Mouse (Mus musculus) limb, embryonic 14.5 days (tissue): ENCODE results near the gene Aknad1. TPM values are rescaled to one million over a fixed set of nuclear protein-coding genes. Genes with fewer than 3 reads are reported as not detected.

Source experiments
- ATAC-seq: fragments of 200-750 bp; cut with Nextera tagmentation; 2 replicates; pipeline ENCODE4 v1.8.0; 2017; ENCODE audit warnings: low read depth, moderate number of reproducible peaks, moderate TSS enrichment; ENCODE audit not compliant: low FRiP score
- DNase-seq: peaks from one replicate; pipeline ENCODE4 v3.0.0-alpha.2; 2015; ENCODE audit warnings: low spot score
- H3K27ac ChIP-seq: fragments of 300-500 bp; sonication (generic); replicated peaks from 2 replicates; pipeline ENCODE4 v1.5.1; 2014; ENCODE audit warnings: low read depth, mild to moderate bottlenecking, low read length, moderate library complexity, mixed read lengths
- H3K27me3 ChIP-seq: fragments of 300-500 bp; sonication (generic); 2 replicates; pipeline ENCODE4 v1.6.1; 2014; ENCODE audit warnings: low read length, mixed read lengths; ENCODE audit not compliant: control insufficient read depth, insufficient read depth
- H3K36me3 ChIP-seq: fragments of 300-500 bp; sonication (generic); 2 replicates; pipeline ENCODE4 v1.6.1; 2014; ENCODE audit warnings: mild to moderate bottlenecking, low read length, moderate library complexity, mixed read lengths; ENCODE audit not compliant: control insufficient read depth, insufficient read depth
- H3K4me1 ChIP-seq: fragments of 300-500 bp; sonication (generic); 2 replicates; pipeline ENCODE4 v1.6.1; 2014; ENCODE audit warnings: antibody characterized with exemption, low read length, mixed read lengths; ENCODE audit not compliant: control insufficient read depth, insufficient read depth
- H3K4me2 ChIP-seq: fragments of 300-500 bp; sonication (generic); replicated peaks from 2 replicates; pipeline ENCODE4 v1.6.1; 2014; ENCODE audit warnings: low read depth, mild to moderate bottlenecking, low read length, moderate library complexity; ENCODE audit not compliant: severe bottlenecking
- H3K4me3 ChIP-seq: fragments of 300-500 bp; sonication (generic); replicated peaks from 2 replicates; pipeline ENCODE4 v1.5.1; 2014; ENCODE audit warnings: low read length
- H3K9ac ChIP-seq: fragments of 300-500 bp; sonication (generic); 2 replicates; pipeline ENCODE4 v1.6.1; 2014; ENCODE audit warnings: mild to moderate bottlenecking, low read depth, low read length, moderate library complexity; ENCODE audit not compliant: severe bottlenecking
- H3K9me3 ChIP-seq: fragments of 300-500 bp; sonication (generic); 2 replicates; pipeline ENCODE4 v1.6.1; 2016; ENCODE audit warnings: low read length; ENCODE audit not compliant: control insufficient read depth
- POLR2A ChIP-seq: fragments of 200-500 bp; IDR thresholded peaks from 2 replicates; pipeline ENCODE4 v1.8.0; 2012; ENCODE audit warnings: inconsistent platforms, mild to moderate bottlenecking, moderate library complexity, borderline replicate concordance; ENCODE audit not compliant: insufficient read depth, insufficient read length; ENCODE audit errors: extremely low read depth
- WGBS: fragments of 180-500 bp; shearing (Covaris S2); extraction: QIAGEN DNeasy Blood & Tissue Kit; methylation state at CpG from one replicate; pipeline ENCODE4 v1.1.7; 2014; 5-methylcytosine and 5-hydroxymethylcytosine counted together
- polyA plus RNA-seq, 2 experiments: library from polyadenylated mRNA; depleted of rRNA in 1 of 2; stranded (reverse) in 1 of 2; unstranded in 1 of 2; fragments of >200 nt; fragmentation: Nextera tagmentation in 1 of 2; extraction: Ambion mirVana in 1 of 2; gene quantifications; 2 replicates each; pipeline versions ENCODE4 v1.2.1 to v1.2.3; 2012 to 2014

Aknad1 gene
- polyA plus RNA-seq, 2 experiments = 2.2 to 3.6 TPM

DNA sequence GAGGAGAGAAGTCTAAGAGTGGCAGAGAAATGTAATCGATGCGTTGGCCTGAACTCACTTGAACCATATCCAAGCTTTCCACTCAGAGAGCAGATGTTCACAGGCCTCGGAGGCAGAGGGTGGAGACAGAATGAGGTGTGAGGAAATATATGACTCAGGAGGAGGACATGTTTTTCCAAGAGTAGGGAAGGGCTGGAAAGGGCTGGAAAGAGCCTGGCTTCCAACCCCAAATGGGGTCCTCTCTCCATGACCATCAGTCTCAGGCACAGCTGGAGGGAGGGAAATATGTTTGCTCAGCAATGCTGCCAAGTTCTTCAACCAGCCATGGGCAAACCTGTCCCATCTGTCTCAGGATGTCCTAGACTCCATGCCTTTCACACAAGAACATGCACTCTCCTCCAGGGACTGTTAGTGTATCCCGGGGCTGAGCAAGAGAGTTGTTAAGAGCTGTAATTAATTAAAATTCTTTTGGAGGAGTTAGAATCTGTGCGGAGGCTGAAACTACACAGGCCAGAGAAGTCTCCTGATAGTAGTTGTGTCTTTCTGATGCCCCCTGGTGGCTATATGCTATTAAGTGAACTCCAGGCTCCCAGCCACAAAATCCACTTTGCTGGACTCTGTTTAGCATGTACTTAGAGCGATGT, 31.4 kb downstream of the Aknad1 start:
- H3K4me3 ChIP-seq = no peak overlapping the region
- no peak overlapping the region for H3K9ac ChIP-seq
- WGBS = 13% methylated on average over 6 of the region's 6 CpGs

DNA sequence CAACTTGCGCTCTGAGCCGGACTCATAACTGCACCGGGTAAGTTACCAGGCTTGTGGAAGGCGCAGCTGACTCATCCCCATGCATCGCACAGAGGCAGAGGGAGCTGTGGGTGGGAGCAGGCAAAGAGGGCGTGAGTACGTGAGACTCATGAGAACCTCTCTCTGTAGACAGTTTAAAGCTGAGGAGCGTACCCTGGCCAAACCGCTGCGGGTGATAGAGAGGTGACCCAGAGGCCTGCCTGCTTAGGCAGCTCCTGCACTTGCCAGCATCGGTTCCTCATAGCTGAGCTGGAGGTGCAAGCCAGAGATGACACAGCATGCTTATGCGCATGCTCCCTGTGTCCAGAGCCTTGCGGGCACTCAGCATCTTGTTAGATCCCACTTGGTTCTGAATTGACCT, 32.8 kb downstream of the Aknad1 start:
- H3K9me3 ChIP-seq = no peaks in the 10 kb centered on the region
- no peaks in the 10 kb centered on the region for H3K36me3 ChIP-seq
- 91% methylated on average over 13 of the region's 13 CpGs for WGBS
- DNase-seq = no peak
- H3K27me3 ChIP-seq = no peaks in the 10 kb centered on the region
- H3K4me2 ChIP-seq = no peak overlapping the region
- ATAC-seq = no peak
- H3K9ac ChIP-seq = no peak overlapping the region
- peaks cover 29% of the 10 kb centered on the region for H3K4me1 ChIP-seq
- no peak overlapping the region for H3K4me3 ChIP-seq
- no peak for TF ChIP-seq POLR2A
- no peak overlapping the region for H3K27ac ChIP-seq

More for the DNA sequence above, 31.4 kb downstream of the Aknad1 start:
- Histone ChIP-seq H3K9me3 (no peaks in the 10 kb centered on the region), H3K36me3 (no peaks in the 10 kb centered on the region), H3K4me1 (peaks cover 29% of the 10 kb centered on the region), H3K27ac (peak overlapping the region; percentile 75), H3K27me3 (no peaks in the 10 kb centered on the region), H3K4me2 (no peak overlapping the region)
- peak; percentile 91 for ATAC-seq
- peak; percentile 95 for DNase-seq
- TF ChIP-seq POLR2A = no peak

DNA sequence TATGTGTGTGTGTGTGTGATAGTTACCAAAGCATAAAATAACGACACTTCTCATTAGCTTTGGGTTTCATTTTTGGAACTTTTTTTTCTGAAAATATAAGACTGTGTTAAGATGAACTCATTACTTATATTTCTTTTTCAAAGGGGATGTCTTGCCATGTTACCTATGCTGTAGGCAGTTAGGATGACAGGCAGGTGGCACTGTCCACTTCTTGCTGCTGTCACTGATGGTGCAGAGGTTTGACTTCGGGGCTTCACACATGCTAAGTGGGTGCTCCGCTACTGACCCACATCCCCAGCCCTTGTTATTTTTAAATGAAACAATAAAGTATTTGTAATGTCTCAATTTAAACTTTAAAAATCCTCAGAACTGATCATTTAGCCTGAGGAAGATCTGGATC, 33.4 kb downstream of the Aknad1 start:
- no peaks in the 10 kb centered on the region for H3K27me3 ChIP-seq
- H3K36me3 ChIP-seq = no peaks in the 10 kb centered on the region
- no peaks in the 10 kb centered on the region for H3K9me3 ChIP-seq
- ATAC-seq (no peak), DNase-seq (no peak)
- 75% methylated on average over 3 of the region's 3 CpGs for WGBS
- TF ChIP-seq POLR2A = no peak
- H3K4me2 ChIP-seq = no peak overlapping the region
- peaks cover 29% of the 10 kb centered on the region for H3K4me1 ChIP-seq
- H3K27ac ChIP-seq = no peak overlapping the region
- no peak overlapping the region for H3K4me3 ChIP-seq
- H3K9ac ChIP-seq = no peak overlapping the region

DNA sequence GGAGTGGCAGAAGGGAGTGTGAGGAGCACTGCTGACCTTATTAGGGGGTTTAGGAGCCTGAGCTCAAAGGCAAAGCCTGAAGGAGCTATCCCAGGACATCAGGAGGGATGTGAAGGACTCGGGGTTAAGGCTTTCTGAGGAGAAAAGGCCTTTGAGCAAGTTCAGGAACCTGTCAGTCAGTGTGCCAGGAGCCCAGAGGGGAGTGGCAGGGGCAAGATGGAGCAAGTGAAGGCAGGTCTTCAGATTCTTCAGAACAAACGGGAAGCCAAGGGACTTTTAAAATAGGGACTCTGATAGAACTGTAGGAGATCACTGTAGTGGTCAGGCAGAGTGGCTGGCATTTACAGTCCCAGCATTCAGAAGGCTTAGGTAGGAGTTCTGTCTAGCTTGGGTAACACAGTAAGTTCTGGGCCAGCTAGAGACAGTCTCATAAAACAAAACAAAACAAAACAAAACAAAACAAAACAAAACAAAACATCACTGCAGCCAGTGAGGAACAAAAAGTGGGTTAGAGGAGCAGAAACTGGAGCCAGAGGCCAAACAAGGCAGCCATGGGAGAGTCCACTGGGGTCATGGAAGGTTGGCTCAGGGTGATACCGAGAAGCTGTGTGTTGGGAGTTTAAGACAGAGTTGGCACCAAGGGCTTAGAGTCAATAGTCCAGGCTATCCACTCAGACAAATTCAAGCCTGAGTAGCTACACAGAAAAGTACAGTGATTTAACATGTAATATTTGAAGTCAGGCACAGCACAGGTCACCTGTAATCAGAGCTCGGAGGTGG, 39.5 kb downstream of the Aknad1 start:
- Histone ChIP-seq H3K4me1 (peaks cover 24% of the 10 kb centered on the region), H3K9ac (no peak overlapping the region), H3K27ac (no peak overlapping the region), H3K9me3 (no peaks in the 10 kb centered on the region), H3K36me3 (no peaks in the 10 kb centered on the region), H3K27me3 (no peaks in the 10 kb centered on the region), H3K4me2 (no peak overlapping the region), H3K4me3 (no peak overlapping the region)
- WGBS = 63% methylated on average over 4 of the region's 4 CpGs
- DNase-seq (no peak), ATAC-seq (no peak)
- no peak for TF ChIP-seq POLR2A

DNA sequence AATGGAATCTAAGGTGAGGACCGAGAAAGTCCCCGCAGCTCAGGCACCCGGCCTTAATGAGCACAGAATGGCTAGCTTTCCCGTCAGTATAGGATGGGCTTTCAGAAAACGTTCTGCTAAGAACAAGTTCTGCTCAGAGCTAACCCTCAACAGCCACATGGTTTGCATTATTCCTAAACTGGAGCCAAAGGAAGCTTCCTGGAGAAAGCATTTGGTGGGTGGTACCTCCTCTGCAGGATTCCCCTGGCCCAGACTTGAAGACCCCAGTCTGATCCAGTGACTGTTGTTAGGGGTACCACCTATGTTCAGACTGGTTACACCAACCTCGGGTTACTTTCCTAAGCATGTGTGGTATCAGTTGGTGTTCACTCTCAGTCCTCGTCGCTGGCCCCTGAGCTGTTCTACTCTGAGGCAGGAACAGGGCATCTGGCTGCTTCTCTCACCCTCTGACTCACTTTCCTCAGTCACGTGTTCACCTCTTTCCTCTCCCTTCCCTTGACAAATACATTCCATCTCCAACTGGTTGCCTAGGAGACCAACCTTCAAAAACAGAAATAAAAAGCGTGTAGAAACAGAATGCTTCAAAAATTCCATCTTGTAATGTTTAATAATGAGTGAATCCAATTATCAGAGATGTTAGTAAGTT, 41.9 kb downstream of the Aknad1 start:
- Histone ChIP-seq H3K27me3 (no peaks in the 10 kb centered on the region), H3K27ac (peak overlapping the region; percentile 80), H3K9me3 (peaks cover 7% of the 10 kb centered on the region; the same call in 1 of the 2 replicates), H3K4me2 (no peak overlapping the region; the same call in 1 of the 2 replicates), H3K4me3 (no peak overlapping the region), H3K36me3 (no peaks in the 10 kb centered on the region), H3K4me1 (peaks cover 24% of the 10 kb centered on the region), H3K9ac (no peak overlapping the region)
- DNase-seq (peak; percentile 73), ATAC-seq (peak; percentile 85)
- 32% methylated on average over 10 of the region's 10 CpGs for WGBS
- no peak for TF ChIP-seq POLR2A
